Mouse (Mus musculus) B cell, adult 62 days (primary cell): ENCODE measurements around the gene Gm49325. TPM values are rescaled to one million over a fixed set of nuclear protein-coding genes. Genes with fewer than 3 reads are reported as not detected.

ENCODE experiments used
- total RNA-seq: library from RNA; stranded (reverse); gene quantifications from 4 replicates; pipeline ENCODE4 v1.2.4, GENCODE M21; 2023

The Gm49325 gene
- 3.8 TPM in 1 of 4 replicates, not detected in the others for total RNA-seq

DNA sequence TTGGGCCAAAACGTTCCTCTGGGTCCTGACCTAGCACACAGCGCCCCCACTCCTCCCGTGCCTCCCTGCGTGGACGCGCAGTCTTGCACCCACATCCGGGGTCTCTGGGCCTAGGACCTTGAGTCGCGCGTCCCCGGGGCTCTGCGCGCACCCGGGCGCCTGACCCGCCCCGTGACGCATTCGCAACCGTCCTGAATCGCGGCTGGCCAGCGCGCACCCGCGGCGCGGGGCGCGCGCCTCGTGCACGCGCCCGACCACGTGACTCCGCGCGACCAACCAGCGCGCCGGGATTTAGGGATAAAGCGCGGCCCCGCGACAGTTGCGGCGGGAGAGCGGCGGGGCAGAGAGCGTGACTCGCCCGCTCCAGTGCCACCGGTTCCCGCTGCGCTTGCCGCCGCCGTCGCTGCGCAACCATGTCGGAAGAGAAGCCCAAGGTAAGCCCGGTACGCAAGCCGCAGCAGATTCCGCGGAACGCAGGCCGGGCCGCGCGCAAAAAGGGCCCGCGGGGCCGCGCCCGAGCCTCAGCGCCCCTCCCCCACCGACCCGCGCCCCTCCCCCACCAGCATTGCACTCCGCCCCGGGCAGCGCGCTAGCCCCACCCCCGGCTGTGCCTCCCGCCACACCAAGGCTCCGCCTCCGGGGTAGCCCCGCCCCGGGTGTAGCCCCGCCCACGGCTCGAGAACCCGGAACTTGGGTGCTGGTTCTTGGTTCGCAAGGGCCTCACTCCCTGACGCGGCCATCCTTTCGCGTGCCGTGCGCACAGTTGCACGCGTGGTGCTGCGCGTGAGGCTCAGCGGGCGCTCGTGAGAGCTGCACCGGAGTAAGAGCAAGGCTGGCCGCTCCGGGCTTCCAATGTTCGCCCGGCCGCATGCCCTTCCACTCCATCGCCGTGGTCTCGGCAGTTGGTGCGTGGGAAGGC lies at the start of gene Gm49325, which contains the start of gene Sumo3:
TSS of gene Gm49325 (plus strand) at position 290 of the 919 bp plus-strand sequence.
TSS of gene Sumo3 (plus strand) at position 190 of the 919 bp plus-strand sequence.

GRCm38 (mm10) chr10:77581408-77582284 lies 24.4 kb upstream of the Gm49325 start, which contains the start of gene Pttg1ip:
TSS of gene Pttg1ip (plus strand) at chr10:77581720.

GRCm38 (mm10) chr10:77622055-77622988 lies 16.3 kb downstream of the Gm49325 start, which contains the start of gene Ube2g2:
TSS of gene Ube2g2 (plus strand) at chr10:77622275.

DNA sequence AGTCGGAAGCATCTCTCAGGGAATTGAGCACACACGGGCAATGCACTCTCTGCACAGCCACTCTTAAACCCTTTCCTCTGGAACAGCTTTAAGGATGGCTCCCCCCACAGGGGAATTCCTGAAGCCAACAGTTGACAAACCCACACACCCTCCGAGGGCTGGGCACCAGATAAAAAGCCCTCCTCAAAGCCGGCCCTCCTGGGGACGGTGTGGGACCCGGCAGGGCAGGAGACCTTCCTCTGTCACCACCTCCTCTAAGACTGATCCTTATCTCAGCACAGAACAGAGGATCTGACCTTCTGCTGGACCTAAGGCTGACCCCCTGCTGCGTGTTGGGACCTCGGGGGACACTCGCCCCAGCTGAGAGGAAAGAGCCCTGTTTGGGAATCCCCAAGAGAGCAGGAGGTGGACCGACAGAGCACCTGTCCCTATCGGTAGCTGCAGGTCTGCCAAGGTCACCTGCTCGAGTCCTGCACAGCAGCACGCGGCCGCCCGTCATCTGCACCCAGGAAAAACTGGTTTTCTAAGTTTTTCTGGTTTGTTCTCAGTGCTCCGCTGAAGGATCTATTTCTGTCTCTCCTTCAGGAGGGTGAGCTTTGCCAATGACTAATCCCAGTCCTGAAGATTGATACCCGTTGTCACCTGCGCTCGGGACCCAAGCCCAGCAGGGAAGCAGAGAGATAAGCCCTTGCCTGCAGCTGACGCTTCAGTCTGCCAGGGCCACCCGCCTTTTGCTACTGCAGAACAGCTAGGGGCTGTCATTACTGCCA lies 80.1 kb downstream of the Gm49325 start, which contains the start of gene Tspear:
TSS of gene Tspear (plus strand) at position 675 of the 770 bp plus-strand sequence.

DNA sequence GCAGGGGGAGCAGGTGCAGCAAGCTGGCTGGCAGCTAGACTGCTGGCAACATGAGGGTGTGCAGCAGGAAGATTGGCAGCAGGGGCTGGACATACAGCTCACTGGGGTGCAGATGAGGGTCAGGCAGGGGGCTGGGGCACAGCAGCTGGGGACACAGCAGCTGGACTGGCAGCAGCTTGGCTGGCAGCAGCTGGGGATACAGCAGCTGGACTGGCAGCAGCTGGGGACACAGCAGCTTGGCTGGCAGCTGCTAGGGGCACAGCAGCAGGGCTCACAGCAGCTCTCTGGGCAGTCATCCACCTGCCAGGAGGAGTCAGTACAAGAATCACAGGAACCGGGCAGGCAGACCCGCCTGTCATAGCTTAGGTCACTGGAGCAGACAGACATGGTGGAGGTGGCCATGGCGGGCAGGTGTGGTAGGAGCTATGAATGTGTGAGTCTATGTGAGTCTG lies 84.4 kb downstream of the Gm49325 start, which contains the start of gene Gm19402:
TSS of gene Gm19402 (minus strand) at position 402 of the 452 bp plus-strand sequence.

Other genes starting within 250 kb of the Gm49325 start
- gene Adarb1, start 187.9 kb upstream of the Gm49325 start, total RNA-seq, result 1.2 to 2.0 TPM (median 1.3 TPM) in 4 replicates
- 21.0 to 24.1 TPM (median 22.9 TPM) in 4 replicates for gene Fam207a, start 90.4 kb upstream of the Gm49325 start, total RNA-seq
- gene Itgb2, start 75.9 kb upstream of the Gm49325 start, total RNA-seq, result 74.3 to 78.8 TPM (median 76.3 TPM) in 4 replicates
- gene Pttg1ip, start 24.5 kb upstream of the Gm49325 start, total RNA-seq, result 68.7 to 88.1 TPM (median 80.3 TPM) in 4 replicates
- gene Sumo3, start 100 bp upstream of the Gm49325 start, total RNA-seq, result 59.3 to 66.2 TPM (median 61.2 TPM) in 4 replicates
- 36.7 to 55.5 TPM (median 43.1 TPM) in 4 replicates for gene Ube2g2, start 16.1 kb downstream of the Gm49325 start, total RNA-seq
- gene Tspear, start 80.4 kb downstream of the Gm49325 start, total RNA-seq, result 3.3 to 4.2 TPM (median 3.7 TPM) in 4 replicates
- gene Gm19402, start 84.6 kb downstream of the Gm49325 start, total RNA-seq, result not detected in 4 replicates
- not detected in 4 replicates for gene Gm9508, start 91.0 kb downstream of the Gm49325 start, total RNA-seq
- not detected in 4 replicates for gene Gm10272, start 100.4 kb downstream of the Gm49325 start, total RNA-seq
- gene Gm10024, start 105.3 kb downstream of the Gm49325 start, total RNA-seq, result not detected in 4 replicates
- not detected in 4 replicates for gene Gm10142, start 109.6 kb downstream of the Gm49325 start, total RNA-seq
- not detected in 4 replicates for gene Krtap12-1, start 114.4 kb downstream of the Gm49325 start, total RNA-seq
- not detected in 4 replicates for gene Gm10100, start 120.3 kb downstream of the Gm49325 start, total RNA-seq
- not detected in 4 replicates for gene Gm18596, start 136.4 kb downstream of the Gm49325 start, total RNA-seq
- not detected in 4 replicates for gene Gm9736, start 145.2 kb downstream of the Gm49325 start, total RNA-seq
- gene Gm3233, start 153.5 kb downstream of the Gm49325 start, total RNA-seq, result not detected in 4 replicates
- not detected in 4 replicates for gene Gm3238, start 165.1 kb downstream of the Gm49325 start, total RNA-seq
- gene Gm7138, start 170.7 kb downstream of the Gm49325 start, total RNA-seq, result not detected in 4 replicates
- gene Gm3250, start 176.3 kb downstream of the Gm49325 start, total RNA-seq, result not detected in 4 replicates
- not detected in 4 replicates for gene Gm7137, start 182.0 kb downstream of the Gm49325 start, total RNA-seq
- not detected in 4 replicates for gene Gm9639, start 188.9 kb downstream of the Gm49325 start, total RNA-seq
- gene Gm19668, start 192.9 kb downstream of the Gm49325 start, total RNA-seq, result not detected in 4 replicates
- not detected in 4 replicates for gene Gm9507, start 205.6 kb downstream of the Gm49325 start, total RNA-seq
- gene Gm2696, start 208.5 kb downstream of the Gm49325 start, total RNA-seq, result not detected in 4 replicates
- gene Krtap10-4, start 220.9 kb downstream of the Gm49325 start, total RNA-seq, result not detected in 4 replicates
- gene Krtap10-10, start 229.8 kb downstream of the Gm49325 start, total RNA-seq, result not detected in 4 replicates
- not detected in 4 replicates for gene Gm36176, start 240.6 kb downstream of the Gm49325 start, total RNA-seq
- gene Gm10318, start 246.7 kb downstream of the Gm49325 start, total RNA-seq, result not detected in 4 replicates